Mouse (Mus musculus) mesoderm, embryonic 11.5 days (tissue): Measurements from ENCODE around the gene Ceacam19.
A peak's percentile ranks its signal among the peaks of the same experiment; 100 is the strongest.

Source experiments
- DNase-seq: peaks from one replicate; pipeline ENCODE4 v3.0.0-alpha.2; 2012; ENCODE audit warnings: low read depth, low spot score

The Ceacam19 gene

GRCm38 (mm10) chr7:19880754-19881153 lies 7.0 kb downstream of the Ceacam19 start:
- no peak for DNase-seq

GRCm38 (mm10) chr7:19876781-19877425 lies 10.9 kb downstream of the Ceacam19 start:
- no peak for DNase-seq

- peak; percentile 47 for DNase-seq
Measured at GRCm38 (mm10) chr7:19875948-19876682, 11.7 kb downstream of the Ceacam19 start.

- DNase-seq: peak; percentile 37
Measured at GRCm38 (mm10) chr7:19871943-19872601, 15.7 kb downstream of the Ceacam19 start.

GRCm38 (mm10) chr7:19871137-19871621 lies 16.6 kb downstream of the Ceacam19 start:
- no peak for DNase-seq

GRCm38 (mm10) chr7:19867751-19868399 lies 19.9 kb downstream of the Ceacam19 start:
- DNase-seq: no peak

- DNase-seq: no peak
Measured at GRCm38 (mm10) chr7:19866490-19866889, 21.3 kb downstream of the Ceacam19 start.

GRCm38 (mm10) chr7:19865246-19866036 lies 22.3 kb downstream of the Ceacam19 start:
- DNase-seq: no peak

GRCm38 (mm10) chr7:19864241-19864640 lies 23.5 kb downstream of the Ceacam19 start:
- no peak for DNase-seq

GRCm38 (mm10) chr7:19861199-19861598 lies 26.6 kb downstream of the Ceacam19 start, which contains the start of gene Ceacam16:
TSS of gene Ceacam16 (minus strand) at chr7:19861299.
- DNase-seq: no peak

- no peak for DNase-seq
Measured at GRCm38 (mm10) chr7:19859740-19860139, 28.0 kb downstream of the Ceacam19 start.

GRCm38 (mm10) chr7:19856283-19856682 lies 31.5 kb downstream of the Ceacam19 start:
- DNase-seq: no peak

- DNase-seq: no peak
Measured at GRCm38 (mm10) chr7:19855663-19856062, 32.1 kb downstream of the Ceacam19 start.

GRCm38 (mm10) chr7:19853526-19853925 lies 34.2 kb downstream of the Ceacam19 start:
- DNase-seq: no peak

- DNase-seq: no peak
Measured at GRCm38 (mm10) chr7:19851858-19852570, 35.8 kb downstream of the Ceacam19 start, which contains the start of gene Gm19345. TSS of gene Gm19345 (plus strand) at chr7:19852003.

- no peak for DNase-seq
Measured at GRCm38 (mm10) chr7:19844521-19845171, 43.1 kb downstream of the Ceacam19 start.

- peak; percentile 67 for DNase-seq
Measured at GRCm38 (mm10) chr7:19843561-19843960, 44.2 kb downstream of the Ceacam19 start.

- no peak for DNase-seq
Measured at GRCm38 (mm10) chr7:19842885-19843504, 44.8 kb downstream of the Ceacam19 start.

GRCm38 (mm10) chr7:19841686-19842413 lies 45.9 kb downstream of the Ceacam19 start:
- DNase-seq: no peak
